Mouse (Mus musculus) heart, adult 2 months (tissue): ENCODE data around the gene Anks1. TPM values are rescaled to one million over a fixed set of nuclear protein-coding genes. Genes with fewer than 3 reads are reported as not detected.

Experiments
- DNase-seq, 2 experiments: peaks; one replicate each; pipeline ENCODE4 v3.0.0; 2021
- H3K27ac ChIP-seq: fragments of 200-600 bp; 2 replicates; pipeline ENCODE4 v1.8.1; 2022
- H3K27me3 ChIP-seq: fragments of 200-500 bp; 2 replicates; pipeline ENCODE4 v1.6.1; 2012; ENCODE audit warnings: mild to moderate bottlenecking, low read length, inconsistent platforms, mixed read lengths; ENCODE audit not compliant: control insufficient read depth, insufficient read depth
- H3K36me3 ChIP-seq: fragments of 200-500 bp; 2 replicates; pipeline ENCODE4 v1.6.1; 2012; ENCODE audit warnings: low read length, inconsistent platforms; ENCODE audit not compliant: control insufficient read depth, insufficient read depth
- H3K4me1 ChIP-seq: fragments of 200-500 bp; 2 replicates; pipeline ENCODE4 v1.6.1; 2011; ENCODE audit warnings: low read length; ENCODE audit not compliant: control insufficient read depth, insufficient read depth
- H3K4me3 ChIP-seq: fragments of 200-600 bp; 2 replicates; pipeline ENCODE4 v1.8.1; 2022
- H3K79me2 ChIP-seq: fragments of 200-500 bp; replicated peaks from 2 replicates; pipeline ENCODE4 v1.6.1; 2012; ENCODE audit warnings: mild to moderate bottlenecking, inconsistent platforms, low read length, moderate library complexity, mixed read lengths; ENCODE audit not compliant: control insufficient read depth, insufficient read depth
- H3K9ac ChIP-seq: fragments of 200-500 bp; 2 replicates; pipeline ENCODE4 v1.6.1; 2012; ENCODE audit warnings: low read depth, mild to moderate bottlenecking, control low read depth, inconsistent platforms, low read length, mixed read lengths
- CTCF ChIP-seq: fragments of 200-600 bp; IDR thresholded peaks from 2 replicates; pipeline ENCODE4 v1.8.1; 2022; ENCODE audit warnings: antibody characterized with exemption, mild to moderate bottlenecking, moderate library complexity
- EP300 ChIP-seq: fragments of 200-500 bp; IDR thresholded peaks from 2 replicates; pipeline ENCODE4 v1.6.1; 2011; ENCODE audit warnings: low read depth, low read length, control low read depth; ENCODE audit not compliant: insufficient read depth
- POLR2A ChIP-seq: fragments of 200-500 bp; IDR thresholded peaks from 2 replicates; pipeline ENCODE4 v1.6.1; 2011; ENCODE audit warnings: mild to moderate bottlenecking, low read depth, low read length, control low read depth; ENCODE audit not compliant: insufficient read depth
- WGBS: fragments of 180-500 bp; shearing (Covaris S2); methylation state at CpG from one replicate; pipeline ENCODE4 v1.1.7; 2018; 5-methylcytosine and 5-hydroxymethylcytosine counted together
- intact Hi-C: fragments of 180-260 bp; cut with DNase I; formaldehyde crosslinking; loops from one replicate; pipeline ENCODE4 v1.15.1; 2025
- polyA plus RNA-seq: library from polyadenylated mRNA; depleted of rRNA; stranded (reverse); fragments of >200 nt; gene quantifications from 2 replicates; pipeline ENCODE4 v1.2.3, GENCODE M21; 2012
- total RNA-seq, 2 experiments: library from RNA; stranded (reverse); gene quantifications; 2 replicates each; pipeline ENCODE4 v1.2.3; 2021

The Anks1 gene
- total and polyA plus RNA-seq, 3 experiments: 51.6 to 76.4 (median 64.4) TPM

- intact Hi-C loops: loop anchor here (2.0 kb wide), 1 partner anchor 60 kb away; the partner anchor contains the start of genes Anks1 and Taf11
- DNase-seq: no peak
- TF ChIP-seq POLR2A (no peak), CTCF (no peak), EP300 (no peak)
- Histone ChIP-seq H3K4me3 (no peak overlapping the region), H3K27ac (peak overlapping the region; percentile 89), H3K9ac (0 out of 2 replicates have a peak overlapping the region, but pooled peaks have one; percentile 3), H3K4me1 (peaks cover 55% of the 10 kb centered on the region), H3K36me3 (peaks cover 5% of the 10 kb centered on the region), H3K27me3 (no peaks in the 10 kb centered on the region), H3K79me2 (no peaks in the 10 kb centered on the region; the same call in 1 of the 2 replicates)
- whole genome bisulfite sequencing: 82% methylated on average over 5 of the region's 5 CpGs
These were observed 59.8 kb downstream of the Anks1 start for GRCm38 (mm10) chr17:27968903-27969302.

- Histone ChIP-seq H3K4me3 (no peak overlapping the region), H3K79me2 (peaks cover 1% of the 10 kb centered on the region; the same call in 1 of the 2 replicates), H3K4me1 (peaks cover 56% of the 10 kb centered on the region), H3K27ac (peak overlapping the region; percentile 89), H3K27me3 (no peaks in the 10 kb centered on the region), H3K36me3 (peaks cover 5% of the 10 kb centered on the region), H3K9ac (no peak overlapping the region)
- TF ChIP-seq EP300: peak; percentile 47; the same call in 1 of the 2 replicates
- 0 out of 2 replicates have a peak, but pooled peaks have one; percentile 34 for TF ChIP-seq POLR2A
- TF ChIP-seq CTCF: peak; percentile 68
- intact Hi-C loops: loop anchor here (2.0 kb wide), 1 partner anchor 61 kb away; the partner anchor contains the start of genes Anks1 and Taf11
- peak; percentile 54 to 63 for DNase-seq
- 50% methylated on average over 8 of the region's 8 CpGs for WGBS
These were observed 60.3 kb downstream of the Anks1 start for GRCm38 (mm10) chr17:27969365-27969764.

GRCm38 (mm10) chr17:27969896-27970295 lies 60.8 kb downstream of the Anks1 start:
- 55% methylated on average over 5 of the region's 5 CpGs for WGBS
- Histone ChIP-seq H3K9ac (no peak overlapping the region), H3K27ac (peak overlapping the region; percentile 89), H3K79me2 (peaks cover 1% of the 10 kb centered on the region; the same call in 1 of the 2 replicates), H3K36me3 (peaks cover 5% of the 10 kb centered on the region), H3K27me3 (no peaks in the 10 kb centered on the region), H3K4me3 (no peak overlapping the region), H3K4me1 (peaks cover 56% of the 10 kb centered on the region)
- intact Hi-C loops: loop anchor here (2.0 kb wide), 1 partner anchor 61 kb away; the partner anchor contains the start of genes Anks1 and Taf11
- TF ChIP-seq CTCF (no peak), POLR2A (no peak), EP300 (no peak)
- no peak for DNase-seq

- WGBS: 47% methylated on average over 5 of the region's 5 CpGs
- no peak for DNase-seq
- H3K4me3 ChIP-seq: no peak overlapping the region
- intact Hi-C loops: no loop called here
- H3K4me1 ChIP-seq: peaks cover 56% of the 10 kb centered on the region
- peaks cover 1% of the 10 kb centered on the region; the same call in 1 of the 2 replicates for H3K79me2 ChIP-seq
- no peak overlapping the region for H3K9ac ChIP-seq
- H3K36me3 ChIP-seq: peaks cover 5% of the 10 kb centered on the region
- TF ChIP-seq POLR2A (no peak), EP300 (no peak), CTCF (no peak)
- peak overlapping the region; percentile 89 for H3K27ac ChIP-seq
- no peaks in the 10 kb centered on the region for H3K27me3 ChIP-seq
These were observed 61.2 kb downstream of the Anks1 start for GRCm38 (mm10) chr17:27970305-27970704.

GRCm38 (mm10) chr17:27971496-27971895 lies 62.4 kb downstream of the Anks1 start:
- 35% methylated on average over 9 of the region's 9 CpGs for WGBS
- Histone ChIP-seq H3K4me3 (no peak overlapping the region), H3K27me3 (no peaks in the 10 kb centered on the region), H3K9ac (no peak overlapping the region), H3K36me3 (peaks cover 5% of the 10 kb centered on the region), H3K27ac (peak overlapping the region; percentile 89), H3K79me2 (peaks cover 1% of the 10 kb centered on the region; the same call in 1 of the 2 replicates), H3K4me1 (peaks cover 52% of the 10 kb centered on the region)
- peak; percentile 83 to 88 for DNase-seq
- intact Hi-C loops: no loop called here
- no peak for TF ChIP-seq CTCF
- 0 out of 2 replicates have a peak, but pooled peaks have one; percentile 34 for TF ChIP-seq EP300
- TF ChIP-seq POLR2A: 0 out of 2 replicates have a peak, but pooled peaks have one; percentile 25

- Histone ChIP-seq H3K4me1 (peaks cover 38% of the 10 kb centered on the region), H3K79me2 (0 out of 2 replicates have a peak, but pooled peaks cover 1% of the 10 kb centered on the region), H3K27ac (peak overlapping the region; percentile 89), H3K36me3 (peaks cover 2% of the 10 kb centered on the region; the same call in 1 of the 2 replicates), H3K9ac (no peak overlapping the region), H3K27me3 (no peaks in the 10 kb centered on the region), H3K4me3 (no peak overlapping the region)
- DNase-seq: peak in 1 of 2 experiments; percentile 51
- WGBS: 56% methylated on average over 4 of the region's 4 CpGs
- intact Hi-C loops: no loop called here
- TF ChIP-seq EP300 (no peak), POLR2A (no peak), CTCF (no peak)
These were observed 64.2 kb downstream of the Anks1 start for GRCm38 (mm10) chr17:27973337-27973736.
